Mouse (Mus musculus) naive thymus-derived CD4-positive, alpha-beta T cell, adult 2 months (primary cell): ENCODE results near the gene Cnksr1.

Source experiments
- DNase-seq: peaks from one replicate; pipeline ENCODE4 v3.0.0-alpha.2; 2011; ENCODE audit warnings: low read depth

Gene Cnksr1

DNA sequence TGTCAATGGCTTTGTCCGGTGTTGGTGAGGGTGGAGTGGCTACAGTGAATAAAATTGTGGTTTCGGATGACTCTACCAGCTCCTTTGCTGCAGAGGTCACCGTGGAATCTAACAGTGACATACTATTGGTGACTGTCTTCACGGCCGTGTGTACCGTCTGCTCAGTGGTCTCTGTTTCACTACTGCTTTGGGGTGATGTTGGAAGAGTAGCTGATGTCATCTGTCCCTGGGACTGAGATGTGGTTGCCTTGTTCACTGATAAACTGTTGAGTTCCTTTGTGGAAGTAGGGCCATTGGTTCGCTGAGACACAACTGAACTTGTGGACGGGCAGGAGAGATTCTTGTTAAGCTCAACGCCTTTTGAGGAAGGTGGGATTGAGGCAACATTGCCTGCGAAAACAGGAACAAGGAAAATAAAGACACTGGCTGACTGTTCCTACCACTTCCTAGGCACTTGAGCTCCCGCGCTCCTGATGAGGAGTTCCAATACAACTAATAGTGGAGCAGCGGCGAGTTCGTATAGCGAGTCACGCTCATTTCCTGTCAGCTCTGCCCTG, 34.8 kb downstream of the Cnksr1 start:
- no peak for DNase-seq

DNA sequence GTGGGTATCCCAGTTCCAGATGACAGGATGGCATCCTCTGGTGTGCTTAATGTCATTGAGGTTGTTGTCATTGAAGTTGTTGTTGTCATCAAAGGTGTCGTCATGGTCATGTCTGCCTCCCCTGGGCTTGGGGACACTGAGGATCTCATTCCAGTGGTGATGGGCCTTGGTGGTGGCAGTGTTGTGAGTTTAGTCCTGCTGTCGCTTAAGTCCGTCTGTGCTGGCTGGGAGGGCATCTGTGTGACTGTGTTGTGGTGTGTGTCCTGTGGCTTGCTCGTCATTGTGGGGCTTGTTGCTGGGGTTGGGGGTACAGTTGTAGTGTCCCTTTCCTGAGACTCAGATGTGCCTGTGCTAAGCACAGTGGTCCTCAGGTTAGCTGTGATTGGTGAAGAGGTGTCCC, 35.3 kb downstream of the Cnksr1 start, which contains the start of gene Gm7534:
TSS of gene Gm7534 (minus strand) at position 101 of the 400 bp plus-strand sequence.
- no peak for DNase-seq

DNA sequence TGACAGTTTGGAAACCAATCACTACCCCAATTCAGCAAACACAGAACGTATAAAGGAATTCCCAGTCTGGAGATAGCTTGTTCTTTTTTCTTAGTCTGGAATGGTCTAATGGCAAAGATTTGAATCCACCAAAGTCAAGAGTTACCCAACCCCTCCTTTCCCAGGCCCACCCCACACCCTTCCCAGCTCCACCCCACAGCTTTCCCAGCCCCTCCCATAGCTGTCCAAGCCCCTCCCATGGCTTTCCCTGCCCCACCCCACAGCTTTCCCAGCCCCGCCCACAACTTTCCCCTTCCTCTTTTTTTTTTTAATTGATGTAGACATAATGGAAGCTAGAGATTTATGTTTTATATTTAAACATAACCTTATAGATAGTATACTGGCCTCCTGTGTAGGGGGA, 38.8 kb downstream of the Cnksr1 start:
- DNase-seq = no peak

DNA sequence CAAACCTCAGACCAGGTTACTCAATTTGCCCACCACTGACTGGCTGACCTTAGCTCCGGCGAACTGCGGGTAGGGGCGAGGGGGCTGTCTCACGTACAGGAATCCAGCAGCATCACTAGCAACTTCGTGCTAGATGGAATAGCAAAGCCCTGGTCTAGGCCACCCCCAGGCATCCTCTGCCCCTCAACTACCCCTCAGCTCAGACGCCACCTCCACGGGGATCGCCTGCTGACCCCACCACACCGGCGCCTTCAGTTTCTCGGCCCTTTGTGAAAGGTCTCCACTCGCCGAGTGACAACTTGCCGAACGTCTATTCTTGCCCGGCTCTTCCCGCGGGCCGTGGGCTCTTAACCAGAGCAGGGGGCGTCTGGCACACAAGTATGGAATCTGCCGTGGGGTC, 51.9 kb downstream of the Cnksr1 start:
- no peak for DNase-seq

DNA sequence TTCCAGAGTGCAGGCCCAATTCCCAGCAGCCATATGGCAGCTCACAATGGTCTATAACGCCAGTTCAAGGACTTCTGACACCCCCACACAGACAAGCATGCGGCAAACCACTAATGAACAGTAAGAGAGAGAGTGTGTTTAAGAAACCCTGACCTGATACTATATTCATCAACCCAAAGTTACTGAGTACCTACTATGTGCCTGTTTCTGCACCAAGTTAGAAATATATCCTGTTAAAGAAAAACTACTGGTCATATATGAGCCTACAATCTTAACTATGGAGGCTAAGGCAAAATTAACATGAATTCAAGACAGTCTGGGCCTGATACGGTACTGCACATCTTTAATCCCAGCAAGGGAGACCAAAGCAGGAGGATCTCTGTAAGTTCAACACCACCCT, 52.6 kb downstream of the Cnksr1 start:
- DNase-seq = no peak

DNA sequence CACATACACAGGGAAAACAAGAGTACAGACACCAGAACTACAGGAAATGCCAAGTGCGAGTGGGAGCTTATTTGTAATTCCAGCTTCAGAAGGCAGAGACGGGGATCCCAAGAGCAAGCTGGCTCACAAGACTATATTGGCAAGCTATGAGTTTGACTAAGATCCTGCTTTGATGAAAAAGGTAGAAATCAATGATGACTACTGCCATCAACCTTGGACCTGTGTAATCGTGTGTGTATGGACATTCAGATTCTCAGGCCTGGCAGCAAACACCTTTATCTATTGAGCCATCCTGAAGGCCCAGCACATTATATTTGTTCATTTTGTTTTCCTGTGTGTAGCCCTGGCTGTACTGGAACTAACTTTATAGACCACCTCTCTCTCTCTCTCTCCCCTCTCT, 54.5 kb downstream of the Cnksr1 start:
- DNase-seq = no peak

DNA sequence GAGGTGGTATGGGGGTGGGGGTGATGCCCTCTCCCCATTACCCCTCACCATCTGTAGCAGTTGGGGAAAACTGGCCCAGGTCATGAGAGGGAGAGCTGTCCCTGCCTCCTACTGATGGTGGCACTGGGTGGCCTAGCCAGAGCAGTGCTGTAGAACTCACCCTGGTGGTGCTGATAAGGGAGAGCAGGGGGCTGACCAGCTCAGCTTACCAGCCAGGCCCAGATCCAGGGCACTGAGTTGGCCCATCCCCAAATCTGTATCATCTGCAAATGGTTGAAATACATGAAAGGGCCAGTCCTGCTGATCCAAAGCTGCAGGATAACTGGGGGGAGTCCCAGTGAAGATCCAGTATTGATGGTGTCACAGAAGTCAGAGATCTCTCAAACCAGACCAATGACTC, 56.4 kb downstream of the Cnksr1 start:
- DNase-seq = no peak

DNA sequence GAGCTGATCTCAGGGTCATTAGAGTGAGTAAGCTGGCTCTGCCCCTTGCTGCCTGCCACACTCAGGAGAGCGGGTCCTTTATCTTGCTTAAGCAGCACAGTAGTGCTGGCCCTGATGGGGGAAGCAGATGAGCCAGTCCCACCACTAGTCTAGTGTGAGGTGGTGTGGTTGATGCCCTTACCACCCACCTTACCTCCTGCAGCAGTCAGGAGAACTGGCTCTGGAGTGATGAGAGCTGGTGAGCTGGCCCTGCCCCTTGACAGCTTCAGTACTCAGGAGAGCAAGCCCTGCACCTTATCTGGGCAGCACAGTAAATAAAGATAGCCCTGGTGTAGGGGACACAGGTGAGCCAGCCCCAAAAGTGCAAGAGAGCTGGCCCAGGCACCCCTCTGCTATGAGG, 57.1 kb downstream of the Cnksr1 start:
- DNase-seq = no peak
